Mouse (Mus musculus): ENCODE measurements around the gene Tas2r134. TPM values are rescaled to one million over a fixed set of nuclear protein-coding genes. Genes with fewer than 3 reads are reported as not detected.

The Tas2r134 gene
- polyA plus RNA-seq, 1 experiment: not detected

DNA sequence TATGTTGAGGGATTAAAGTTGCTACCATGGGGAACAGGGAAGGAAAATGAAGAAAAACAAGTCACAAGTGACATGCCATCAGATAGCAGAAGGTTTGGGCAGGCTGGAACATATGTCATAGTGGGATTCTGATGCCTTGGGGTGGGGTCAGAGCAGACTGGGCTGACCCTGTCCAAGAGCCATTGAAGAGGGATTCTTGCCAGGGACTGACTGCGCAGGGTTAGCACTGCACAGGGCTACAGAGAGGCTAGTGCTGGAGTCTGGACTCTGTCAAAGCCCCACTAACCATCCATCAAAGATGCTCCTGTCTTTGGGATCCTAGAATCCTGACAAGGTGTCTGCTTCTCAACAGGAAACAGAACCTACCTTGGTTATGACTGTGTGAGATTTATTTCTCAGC lies 22.6 kb downstream of the Tas2r134 start:
- 82% methylated on average over 1 of the region's 1 CpGs for WGBS
- Histone ChIP-seq H3K36me3 (ENCODE audit: control insufficient read depth, insufficient read depth, low read length) (no peaks in the 10 kb centered on the region), H3K27ac (ENCODE audit: insufficient read depth, low read depth, low read length) (no peak overlapping the region), H3K4me1 (ENCODE audit: control insufficient read depth, insufficient read depth, insufficient read length, low read length) (no peaks in the 10 kb centered on the region), H3K27me3 (ENCODE audit: control insufficient read depth, insufficient read depth, low read length) (no peaks in the 10 kb centered on the region), H3K4me3 (ENCODE audit: low read depth, low read length) (no peak overlapping the region)
- no peak for TF ChIP-seq POLR2A (IDR thresholded peaks at IDR 0.05; ENCODE audit: low read depth, low read length)
- TF ChIP-seq CTCF (IDR thresholded peaks at IDR 0.05; ENCODE audit: extremely low read depth, insufficient read length, insufficient replicate concordance, low read depth, low read length): no peak

DNA sequence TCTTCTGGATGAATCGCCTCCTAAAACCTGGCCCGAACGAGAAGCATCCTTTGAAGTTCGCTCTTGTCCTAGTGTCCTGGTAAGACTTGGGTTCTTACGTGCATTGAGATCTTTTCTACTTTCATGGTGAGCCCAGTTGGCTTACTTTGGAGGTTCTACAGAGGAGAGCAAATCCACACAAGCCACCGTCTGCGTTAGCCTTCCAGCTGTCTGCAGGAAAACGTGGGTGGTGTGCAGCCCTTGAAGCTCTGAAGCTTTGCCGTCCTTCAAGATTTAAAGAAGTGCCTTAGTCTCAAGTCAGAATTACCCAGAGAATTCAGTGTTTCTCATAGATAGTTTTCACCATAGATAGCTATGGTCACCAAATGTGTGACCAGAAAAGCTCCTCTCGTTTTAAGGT lies 24.8 kb downstream of the Tas2r134 start:
- H3K4me1 ChIP-seq (ENCODE audit: control insufficient read depth, insufficient read depth, insufficient read length, low read length): no peaks in the 10 kb centered on the region
- H3K27me3 ChIP-seq (ENCODE audit: control insufficient read depth, insufficient read depth, low read length): no peaks in the 10 kb centered on the region
- H3K4me3 ChIP-seq (ENCODE audit: low read depth, low read length): no peak overlapping the region
- no peaks in the 10 kb centered on the region for H3K36me3 ChIP-seq (ENCODE audit: control insufficient read depth, insufficient read depth, low read length)
- WGBS: 91% methylated on average over 10 of the region's 10 CpGs
- TF ChIP-seq CTCF (IDR thresholded peaks at IDR 0.05; ENCODE audit: extremely low read depth, insufficient read length, insufficient replicate concordance, low read depth, low read length): no peak
- no peak overlapping the region for H3K27ac ChIP-seq (ENCODE audit: insufficient read depth, low read depth, low read length)

DNA sequence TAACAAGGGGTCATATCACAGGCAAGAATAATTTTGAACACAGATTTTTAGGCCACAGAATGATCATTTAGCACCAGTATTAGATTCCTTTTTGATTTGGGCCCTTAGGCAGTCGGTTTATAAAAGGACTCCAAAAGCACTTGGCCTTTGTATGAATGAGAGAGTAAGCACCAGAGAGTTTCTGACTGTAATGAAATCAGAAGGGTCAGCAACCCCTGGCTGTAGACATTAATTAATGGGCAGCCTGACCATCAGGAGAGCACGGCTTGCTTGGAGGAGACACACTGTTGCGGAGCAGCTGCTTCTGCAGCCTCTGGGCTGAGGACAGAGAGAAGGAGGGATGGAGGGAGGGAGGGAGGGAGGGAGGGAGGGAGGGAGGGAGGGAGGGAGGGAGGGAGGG lies 30.4 kb downstream of the Tas2r134 start:
- H3K4me1 ChIP-seq (ENCODE audit: control insufficient read depth, insufficient read depth, insufficient read length, low read length): no peaks in the 10 kb centered on the region
- no peak for TF ChIP-seq CTCF (IDR thresholded peaks at IDR 0.05; ENCODE audit: extremely low read depth, insufficient read length, insufficient replicate concordance, low read depth, low read length)
- no peak for TF ChIP-seq POLR2A (IDR thresholded peaks at IDR 0.05; ENCODE audit: low read depth, low read length)
- no peak overlapping the region for H3K27ac ChIP-seq (ENCODE audit: insufficient read depth, low read depth, low read length)
- H3K27me3 ChIP-seq (ENCODE audit: control insufficient read depth, insufficient read depth, low read length): no peaks in the 10 kb centered on the region
- 69% methylated on average over 3 of the region's 3 CpGs for WGBS
- no peak overlapping the region for H3K4me3 ChIP-seq (ENCODE audit: low read depth, low read length)
- H3K36me3 ChIP-seq (ENCODE audit: control insufficient read depth, insufficient read depth, low read length): no peaks in the 10 kb centered on the region

DNA sequence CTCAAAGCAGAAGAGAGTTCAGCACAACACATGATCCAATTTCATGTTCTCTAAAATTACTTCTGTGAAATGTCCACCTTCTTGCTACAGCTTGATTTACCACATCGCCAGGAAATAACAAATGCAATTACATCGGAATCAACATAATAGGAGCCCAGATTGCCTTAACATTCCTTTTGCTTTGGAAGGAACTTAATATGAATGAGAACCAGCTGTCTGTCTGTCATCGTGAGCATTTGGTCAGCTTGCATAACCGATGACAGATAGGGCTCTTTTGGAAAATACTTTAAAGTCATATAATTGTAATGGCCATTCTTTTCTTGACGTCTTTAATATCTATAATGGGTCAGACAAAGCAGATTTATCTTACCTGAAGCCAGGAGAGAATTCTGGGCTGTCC lies 31.0 kb downstream of the Tas2r134 start:
- Histone ChIP-seq H3K27ac (ENCODE audit: insufficient read depth, low read depth, low read length) (no peak overlapping the region), H3K4me1 (ENCODE audit: control insufficient read depth, insufficient read depth, insufficient read length, low read length) (no peaks in the 10 kb centered on the region), H3K36me3 (ENCODE audit: control insufficient read depth, insufficient read depth, low read length) (no peaks in the 10 kb centered on the region), H3K4me3 (ENCODE audit: low read depth, low read length) (no peak overlapping the region), H3K27me3 (ENCODE audit: control insufficient read depth, insufficient read depth, low read length) (no peaks in the 10 kb centered on the region)
- no peak for TF ChIP-seq POLR2A (IDR thresholded peaks at IDR 0.05; ENCODE audit: low read depth, low read length)
- TF ChIP-seq CTCF (IDR thresholded peaks at IDR 0.05; ENCODE audit: extremely low read depth, insufficient read length, insufficient replicate concordance, low read depth, low read length): no peak
- 72% methylated on average over 5 of the region's 5 CpGs for WGBS

GRCm38 (mm10) chr2:51674321-51674720 lies 47.0 kb downstream of the Tas2r134 start:
- WGBS: 60% methylated on average over 2 of the region's 2 CpGs
- H3K27ac ChIP-seq (ENCODE audit: insufficient read depth, low read depth, low read length): no peak overlapping the region
- no peaks in the 10 kb centered on the region for H3K36me3 ChIP-seq (ENCODE audit: control insufficient read depth, insufficient read depth, low read length)
- H3K4me1 ChIP-seq (ENCODE audit: control insufficient read depth, insufficient read depth, insufficient read length, low read length): no peaks in the 10 kb centered on the region
- H3K27me3 ChIP-seq (ENCODE audit: control insufficient read depth, insufficient read depth, low read length): no peaks in the 10 kb centered on the region
- no peak for TF ChIP-seq CTCF (IDR thresholded peaks at IDR 0.05; ENCODE audit: extremely low read depth, insufficient read length, insufficient replicate concordance, low read depth, low read length)
- no peak for TF ChIP-seq POLR2A (IDR thresholded peaks at IDR 0.05; ENCODE audit: low read depth, low read length)
- H3K4me3 ChIP-seq (ENCODE audit: low read depth, low read length): no peak overlapping the region
